Comparison of ENCODE assay signal across 32 mouse cellular contexts in the genomic region with DNA sequence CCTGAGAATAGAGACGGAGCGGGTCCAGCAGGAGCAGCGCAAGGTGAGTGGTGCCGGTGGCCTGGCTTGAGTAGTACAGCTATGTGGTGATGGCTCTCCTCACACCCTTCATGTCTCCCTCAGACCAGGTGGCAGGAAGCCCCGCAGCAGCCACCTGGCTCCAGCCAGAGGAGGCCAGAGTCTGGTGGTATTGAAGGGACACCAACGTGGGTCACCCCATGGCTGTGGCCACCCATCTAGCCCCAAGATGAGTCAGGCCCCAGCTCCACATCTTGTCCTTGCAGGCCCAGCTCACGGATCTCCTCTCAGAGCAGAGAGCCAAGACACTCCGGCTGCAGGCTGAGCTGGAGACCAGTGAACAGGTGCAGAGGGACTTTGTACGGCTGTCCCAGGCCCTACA. TPM values are rescaled to one million over a fixed set of nuclear protein-coding genes. Genes with fewer than 3 reads are reported as not detected.
DNase-seq lines count a peak whose midpoint lies in the region; ATAC-seq and TF ChIP-seq lines count a peak whose summit lies in the region.
"Had no signal": no experiment of that assay in that cellular context is flagged by ENCODE, and none has a peak within 500 bp of the region (broad histone marks: within the 10 kb centered on the region; RNA-seq: fewer than 3 reads in every experiment).

No protein-coding gene starts in this region.

- no peaks in the 10 kb centered on the region for H3K27me3 ChIP-seq in heart, embryonic 11.5 days (ENCODE audit: control insufficient read depth, insufficient read depth, low read length)
- H3K27me3 ChIP-seq in heart, embryonic 10.5 days (ENCODE audit: insufficient read depth, poor library complexity, severe bottlenecking) = no peaks in the 10 kb centered on the region
- H3K27me3 ChIP-seq in myocyte (ENCODE audit: control insufficient read depth, insufficient read depth, insufficient read length) = no peaks in the 10 kb centered on the region
- H3K27me3 ChIP-seq: embryonic facial prominence, embryonic 15.5 days; heart, embryonic 15.5 days; hindbrain, embryonic 13.5 days had no signal

- ATAC-seq in heart, embryonic 11.5 days (replicated peaks; ENCODE audit: insufficient number of reproducible peaks, low FRiP score, low TSS enrichment) = 0 out of 2 replicates have a peak, but pooled peaks have one; percentile 24
- ATAC-seq: CD4-positive, CD25-positive, alpha-beta regulatory T cell, adult 4 months; forebrain, embryonic 14.5 days; forebrain, postnatal 0 days; hindbrain, embryonic 16.5 days; intestine, embryonic 16.5 days had no signal

- no peak overlapping the region for H3K9ac ChIP-seq in heart, embryonic 11.5 days (ENCODE audit: low read depth, low read length)
- H3K9ac ChIP-seq: embryonic facial prominence, embryonic 15.5 days; forebrain, postnatal 0 days; heart, embryonic 15.5 days; hindbrain, embryonic 13.5 days had no signal

- no peaks in the 10 kb centered on the region for H3K4me1 ChIP-seq in heart, embryonic 11.5 days (ENCODE audit: control insufficient read depth, insufficient read depth, low read length)
- no peaks in the 10 kb centered on the region for H3K4me1 ChIP-seq in heart, embryonic 10.5 days
- peaks cover 2% of the 10 kb centered on the region; the same call in 1 of the 2 replicates for H3K4me1 ChIP-seq in bone marrow, adult 2 months (ENCODE audit: control insufficient read depth, insufficient read depth, low read length)
- H3K4me1 ChIP-seq: embryonic facial prominence, embryonic 15.5 days; heart, embryonic 15.5 days; hindbrain, embryonic 10.5 days; hindbrain, embryonic 13.5 days had no signal

- 0 out of 2 replicates have a peak, but pooled peaks have one; percentile 15 for TF ChIP-seq POLR2A in bone marrow, adult 2 months (IDR thresholded peaks at IDR 0.05; ENCODE audit: borderline replicate concordance, control insufficient read depth, low read depth, low read length)
- peak; percentile 38 for TF ChIP-seq POLR2A in myocyte (IDR thresholded peaks at IDR 0.05; ENCODE audit: insufficient read length, low read depth)

- H3K27ac ChIP-seq in gastrocnemius, adult 2 months = peak overlapping the region; percentile 65
- no peak overlapping the region for H3K27ac ChIP-seq in heart, embryonic 11.5 days (ENCODE audit: low read depth, low read length)
- H3K27ac ChIP-seq in heart, embryonic 10.5 days = no peak overlapping the region
- H3K27ac ChIP-seq in bone marrow, adult 2 months (ENCODE audit: control insufficient read depth, insufficient read depth, low read depth, low read length, poor library complexity) = no peak overlapping the region
- H3K27ac ChIP-seq: embryonic facial prominence, embryonic 15.5 days; heart, embryonic 15.5 days; hindbrain, embryonic 10.5 days; hindbrain, embryonic 13.5 days had no signal

- H3K9me3 ChIP-seq in heart, embryonic 11.5 days (replicated peaks; ENCODE audit: control insufficient read depth, low read length) = no peaks in the 10 kb centered on the region
- H3K9me3 ChIP-seq in heart, embryonic 10.5 days = no peaks in the 10 kb centered on the region
- H3K9me3 ChIP-seq: embryonic facial prominence, embryonic 15.5 days; heart, embryonic 15.5 days; hindbrain, embryonic 10.5 days; hindbrain, embryonic 13.5 days had no signal

- no peak overlapping the region for H3K4me3 ChIP-seq in gastrocnemius, adult 2 months
- H3K4me3 ChIP-seq in heart, embryonic 11.5 days (ENCODE audit: low read depth, low read length) = no peak overlapping the region
- H3K4me3 ChIP-seq in heart, embryonic 10.5 days = no peak overlapping the region
- H3K4me3 ChIP-seq in bone marrow, adult 2 months (replicated peaks; ENCODE audit: control insufficient read depth, low read depth, low read length) = no peak overlapping the region
- H3K4me3 ChIP-seq in myocyte = no peak overlapping the region
- H3K4me3 ChIP-seq: embryonic facial prominence, embryonic 15.5 days; heart, embryonic 15.5 days; hindbrain, embryonic 10.5 days; hindbrain, embryonic 13.5 days had no signal

- no peaks in the 10 kb centered on the region for H3K79me2 ChIP-seq in myocyte (ENCODE audit: control insufficient read depth, insufficient read depth)

- no peak overlapping the region for H3ac ChIP-seq in myocyte (ENCODE audit: control insufficient read depth, insufficient read length)

- no peak for TF ChIP-seq CTCF in gastrocnemius, adult 2 months (IDR thresholded peaks at IDR 0.05)
- TF ChIP-seq CTCF in bone marrow, adult 2 months (IDR thresholded peaks at IDR 0.05; ENCODE audit: control insufficient read depth, insufficient read depth, low read length) = no peak

- WGBS in heart, embryonic 11.5 days (ENCODE audit: insufficient replicate concordance) = 88% methylated on average over 9 of the region's 9 CpGs
- 87% methylated on average over 9 of the region's 9 CpGs for WGBS in heart, embryonic 10.5 days
- 87% methylated on average over 9 of the region's 9 CpGs for WGBS in bone marrow, adult 2 months

- no peak overlapping the region for H3K4me2 ChIP-seq in heart, embryonic 11.5 days
- H3K4me2 ChIP-seq in myocyte (ENCODE audit: low read depth) = no peak overlapping the region
- H3K4me2 ChIP-seq: embryonic facial prominence, embryonic 15.5 days; heart, embryonic 15.5 days; hindbrain, embryonic 13.5 days had no signal

- peaks cover 24% of the 10 kb centered on the region for H3K36me3 ChIP-seq in heart, embryonic 11.5 days (ENCODE audit: control insufficient read depth, insufficient read depth, low read length)
- H3K36me3 ChIP-seq in heart, embryonic 10.5 days = peaks cover 74% of the 10 kb centered on the region
- H3K36me3 ChIP-seq in myocyte (ENCODE audit: control insufficient read depth, insufficient read depth) = peaks cover 26% of the 10 kb centered on the region

- peak; percentile 81 for DNase-seq in gastrocnemius, adult 2 months
- DNase-seq in gastrocnemius, postnatal 4 days (ENCODE audit: low spot score in 2 of 2) = no peak
- DNase-seq in heart, embryonic 10.5 days (ENCODE audit: low spot score) = no peak
- no peak for DNase-seq in retina, postnatal 1 day
- DNase-seq: adrenal gland, adult 2 months; adrenal gland, postnatal 14 days; cerebellum, adult 11-12 months; cerebellum, adult 8-10 months; cerebellum, postnatal 10 days; cerebellum, postnatal 36 days; embryo, embryonic 11 days; forebrain, postnatal 0 days; heart, adult 18-20 months; heart, postnatal 10 days; heart, postnatal 36 days; kidney, adult 18-20 months had no signal

- intact Hi-C loops in gastrocnemius, adult 2 months (cut with DNase I) = no loop called here

TF ChIP-seq in myocyte, 11 proteins besides CTCF, POLR2A, EP300 and RAD21 (continues in another document):
- TF ChIP-seq TCF12 (IDR thresholded peaks at IDR 0.05; ENCODE audit: insufficient read depth, poor library complexity, severe bottlenecking) (no peak), REST (IDR thresholded peaks at IDR 0.05; ENCODE audit: insufficient read depth, insufficient read length) (no peak), MAX (IDR thresholded peaks at IDR 0.05; ENCODE audit: low read depth) (no peak), USF1 (IDR thresholded peaks at IDR 0.05; ENCODE audit: low read depth) (no peak), TCF3 (IDR thresholded peaks at IDR 0.05; ENCODE audit: insufficient read length, low read depth) (no peak), MYOG (IDR thresholded peaks at IDR 0.05; ENCODE audit: control insufficient read depth in 1 of 3, insufficient read depth in 1 of 3, insufficient read length in 2 of 3, low read depth in 2 of 3) (no peak), E2F4 (IDR thresholded peaks at IDR 0.05; ENCODE audit: insufficient read depth) (no peak), CEBPB (IDR thresholded peaks at IDR 0.05; ENCODE audit: insufficient read depth, poor library complexity, severe bottlenecking) (no peak)

RNA-seq across cellular contexts. Expression of a gene that starts 16.0 kb away (rescaled TPM):
- total RNA-seq in gastrocnemius, adult 2 months (2021) = 10 to 100 TPM; 14.0 to 14.9 TPM
- 10 to 100 TPM; 14.0 to 16.2 TPM for total RNA-seq in gastrocnemius, postnatal 4 days (2021)
- 18.1 and 23.0 TPM in 2 replicates for polyA plus RNA-seq in heart, embryonic 11.5 days (2014; fragmentation: Nextera tagmentation; extraction: Ambion mirVana)
- 25.5 and 25.8 TPM in 2 replicates for polyA plus RNA-seq in heart, embryonic 10.5 days (2016; fragmentation: Nextera tagmentation; extraction: Ambion mirVana)
- polyA plus RNA-seq in bone marrow, adult 2 months (2011; ENCODE audit: insufficient read depth, insufficient read length, low replicate concordance, missing spikeins) = 10.7 and 28.6 TPM in 2 replicates
- 36.7 TPM for polyA plus RNA-seq in myocyte (2012; fragmentation: generic; extraction: Trizol)

RNA-seq across cellular contexts. Expression of a gene that starts 18.4 kb away (rescaled TPM):
- total RNA-seq in gastrocnemius, adult 2 months (2021) = over 10,000 TPM; 21,521 to 26,495 TPM
- total RNA-seq in gastrocnemius, postnatal 4 days (2021) = 1,000 to 10,000 TPM; 6,232 to 6,720 TPM
- polyA plus RNA-seq in heart, embryonic 11.5 days (2014; fragmentation: Nextera tagmentation; extraction: Ambion mirVana) = 5.0 and 7.5 TPM in 2 replicates
- polyA plus RNA-seq in heart, embryonic 10.5 days (2016; fragmentation: Nextera tagmentation; extraction: Ambion mirVana) = 6.8 and 9.5 TPM in 2 replicates
- 12.0 and 13.4 TPM in 2 replicates for polyA plus RNA-seq in bone marrow, adult 2 months (2011; ENCODE audit: insufficient read depth, insufficient read length, low replicate concordance, missing spikeins)
- 1,699 TPM for polyA plus RNA-seq in myocyte (2012; fragmentation: generic; extraction: Trizol)
- total RNA-seq: adrenal gland, adult 2 months had no signal
- polyA plus RNA-seq: adrenal gland, adult 2 months; forebrain, embryonic 11.5 days had no signal

RNA-seq across cellular contexts. Expression of a gene that starts 29.8 kb away (rescaled TPM):
- not detected for total RNA-seq in gastrocnemius, adult 2 months (2021)
- under 1 TPM; 0.13 to 0.39 TPM for total RNA-seq in gastrocnemius, postnatal 4 days (2021)
- not detected in 2 replicates for polyA plus RNA-seq in heart, embryonic 11.5 days (2014; fragmentation: Nextera tagmentation; extraction: Ambion mirVana)
- polyA plus RNA-seq in heart, embryonic 10.5 days (2016; fragmentation: Nextera tagmentation; extraction: Ambion mirVana) = not detected in 2 replicates
- 62.1 and 196 TPM in 2 replicates for polyA plus RNA-seq in bone marrow, adult 2 months (2011; ENCODE audit: insufficient read depth, insufficient read length, low replicate concordance, missing spikeins)
- polyA plus RNA-seq in myocyte (2012; fragmentation: generic; extraction: Trizol) = 0.01 TPM
- total RNA-seq: gastrocnemius, postnatal 36 days; MEL had no signal
- polyA plus RNA-seq: C2C12; embryonic facial prominence, embryonic 11.5 days; forebrain, embryonic 11.5 days; forebrain, embryonic 14.5 days; forebrain, postnatal 0 days; heart, embryonic 15.5 days; hindbrain, embryonic 10.5 days; hindbrain, embryonic 13.5 days; hindbrain, embryonic 16.5 days had no signal

RNA-seq across cellular contexts. Expression of a gene that starts 30.7 kb away (rescaled TPM):
- total RNA-seq in gastrocnemius, adult 2 months (2021) = 10 to 100 TPM; 43.0 to 48.1 TPM
- total RNA-seq in gastrocnemius, postnatal 4 days (2021) = 10 to 100 TPM; 52.7 to 57.0 TPM
- polyA plus RNA-seq in heart, embryonic 11.5 days (2014; fragmentation: Nextera tagmentation; extraction: Ambion mirVana) = 33.7 and 36.0 TPM in 2 replicates
- polyA plus RNA-seq in heart, embryonic 10.5 days (2016; fragmentation: Nextera tagmentation; extraction: Ambion mirVana) = 46.3 and 47.1 TPM in 2 replicates
- polyA plus RNA-seq in bone marrow, adult 2 months (2011; ENCODE audit: insufficient read depth, insufficient read length, low replicate concordance, missing spikeins) = 34.4 and 95.0 TPM in 2 replicates
- 58.8 TPM for polyA plus RNA-seq in myocyte (2012; fragmentation: generic; extraction: Trizol)

RNA-seq across cellular contexts. Expression of a gene that starts 42.6 kb away (rescaled TPM):
- total RNA-seq in gastrocnemius, adult 2 months (2021) = 100 to 1,000 TPM; 111 to 141 TPM
- 100 to 1,000 TPM in 1 of 2 experiments, 10 to 100 TPM in 1; 97.3 to 127 TPM for total RNA-seq in gastrocnemius, postnatal 4 days (2021)
- polyA plus RNA-seq in heart, embryonic 11.5 days (2014; fragmentation: Nextera tagmentation; extraction: Ambion mirVana) = 167 and 187 TPM in 2 replicates
- 199 and 204 TPM in 2 replicates for polyA plus RNA-seq in heart, embryonic 10.5 days (2016; fragmentation: Nextera tagmentation; extraction: Ambion mirVana)
- polyA plus RNA-seq in bone marrow, adult 2 months (2011; ENCODE audit: insufficient read depth, insufficient read length, low replicate concordance, missing spikeins) = 16.7 and 36.3 TPM in 2 replicates
- 167 TPM for polyA plus RNA-seq in myocyte (2012; fragmentation: generic; extraction: Trizol)

Comparison
In these comparisons a context has a peak if more than half of its experiments do, and no peak if none do; other contexts are left out.
1. RNA of a gene that starts 18.4 kb away (polyA plus RNA-seq): 1,699 TPM in myocyte (single experiment); 12.0 to 13.4 TPM in bone marrow, adult 2 months, 6.8 to 9.5 TPM in heart, embryonic 10.5 days and 5.0 to 7.5 TPM in heart, embryonic 11.5 days; every median in the first group is over 100 times any median in the second.
2. RNA of a gene that starts 29.8 kb away (polyA plus RNA-seq): 62.1 to 196 TPM in bone marrow, adult 2 months; 0.01 TPM in myocyte (single experiment), not detected in heart, embryonic 11.5 days and not detected in heart, embryonic 10.5 days; every median in the first group is over 10 times any median in the second.